Mouse (Mus musculus) intestine, embryonic 14.5 days (tissue): ENCODE measurements around the gene Ldlrad3. TPM values are rescaled to one million over a fixed set of nuclear protein-coding genes. Genes with fewer than 3 reads are reported as not detected.

Experiments
- ATAC-seq: fragments of 200-750 bp; cut with Nextera tagmentation; replicated peaks from 2 replicates; pipeline ENCODE4 v1.8.0; 2017; ENCODE audit warnings: low read depth, moderate number of reproducible peaks, moderate TSS enrichment, moderate library complexity; ENCODE audit not compliant: low FRiP score, low TSS enrichment
- DNase-seq: peaks from one replicate; pipeline ENCODE4 v3.0.0-alpha.2; 2018; ENCODE audit warnings: low spot score
- H3K27ac ChIP-seq: fragments of 300-500 bp; sonication (generic); 2 replicates; pipeline ENCODE4 v1.5.1; 2014; ENCODE audit warnings: low read depth, mild to moderate bottlenecking, control low read depth
- H3K27me3 ChIP-seq: fragments of 300-500 bp; sonication (generic); replicated peaks from 2 replicates; pipeline ENCODE4 v1.6.1; 2014; ENCODE audit warnings: low read length, control low read depth; ENCODE audit not compliant: control insufficient read depth, insufficient read depth
- H3K36me3 ChIP-seq: fragments of 300-500 bp; sonication (generic); 2 replicates; pipeline ENCODE4 v1.6.1; 2014; ENCODE audit warnings: low read length, control low read depth; ENCODE audit not compliant: control insufficient read depth, insufficient read depth
- H3K4me1 ChIP-seq: fragments of 300-500 bp; sonication (generic); replicated peaks from 2 replicates; pipeline ENCODE4 v1.6.1; 2014; ENCODE audit warnings: low read length, control low read depth, mixed read lengths; ENCODE audit not compliant: control insufficient read depth, insufficient read depth
- H3K4me2 ChIP-seq: fragments of 300-500 bp; sonication (generic); 2 replicates; pipeline ENCODE4 v1.6.1; 2014; ENCODE audit warnings: low read length
- H3K4me3 ChIP-seq: fragments of 300-500 bp; sonication (generic); 2 replicates; pipeline ENCODE4 v1.5.1; 2014; ENCODE audit warnings: low read depth, low read length, control low read depth, mixed read lengths
- H3K9ac ChIP-seq: fragments of 300-500 bp; sonication (generic); 2 replicates; pipeline ENCODE4 v1.6.1; 2014; ENCODE audit warnings: mild to moderate bottlenecking, low read length
- H3K9me3 ChIP-seq: fragments of 300-500 bp; sonication (generic); 2 replicates; pipeline ENCODE4 v1.6.1; 2016; ENCODE audit warnings: low read length, control low read depth; ENCODE audit not compliant: control insufficient read depth
- WGBS: fragments of 180-500 bp; shearing (Covaris S2); extraction: QIAGEN DNeasy Blood & Tissue Kit; methylation state at CpG from one replicate; pipeline ENCODE4 v1.1.7; 2014; 5-methylcytosine and 5-hydroxymethylcytosine counted together
- polyA plus RNA-seq: library from polyadenylated mRNA; unstranded; fragments of >200 nt; fragmentation: Nextera tagmentation; extraction: Ambion mirVana; gene quantifications from 2 replicates; pipeline ENCODE4 v1.2.1, GENCODE M21; 2014

The Ldlrad3 gene
- polyA plus RNA-seq, 1 experiment from 2014 or later, result 31.0 TPM

DNA sequence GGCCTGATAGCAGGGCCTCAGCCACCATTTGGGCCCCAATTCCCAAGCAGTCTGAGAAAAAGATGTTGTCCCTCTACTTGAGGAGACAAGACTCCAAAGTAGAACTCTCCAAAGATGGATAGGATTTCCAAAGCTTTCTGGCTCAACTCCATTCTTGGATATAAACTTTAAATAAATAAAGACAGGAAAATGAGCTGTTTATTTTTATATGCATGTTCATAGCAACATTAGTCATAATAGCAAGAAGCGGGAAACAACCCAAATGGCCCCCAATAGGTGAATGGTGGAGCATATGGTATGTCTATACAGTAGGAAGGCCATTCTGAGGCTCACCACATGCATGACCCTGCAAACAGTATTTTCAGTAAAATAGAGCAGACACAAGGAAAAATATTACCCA, 251.2 kb downstream of the Ldlrad3 start:
- 81% methylated on average over 1 of the region's 1 CpGs for WGBS
- Histone ChIP-seq H3K36me3 (no peaks in the 10 kb centered on the region), H3K27me3 (no peaks in the 10 kb centered on the region), H3K4me2 (no peak overlapping the region), H3K4me3 (no peak overlapping the region), H3K4me1 (peaks cover 3% of the 10 kb centered on the region; the same call in 1 of the 2 replicates), H3K27ac (no peak overlapping the region), H3K9me3 (no peaks in the 10 kb centered on the region), H3K9ac (no peak overlapping the region)
- ATAC-seq, result no peak
- DNase-seq, result no peak

DNA sequence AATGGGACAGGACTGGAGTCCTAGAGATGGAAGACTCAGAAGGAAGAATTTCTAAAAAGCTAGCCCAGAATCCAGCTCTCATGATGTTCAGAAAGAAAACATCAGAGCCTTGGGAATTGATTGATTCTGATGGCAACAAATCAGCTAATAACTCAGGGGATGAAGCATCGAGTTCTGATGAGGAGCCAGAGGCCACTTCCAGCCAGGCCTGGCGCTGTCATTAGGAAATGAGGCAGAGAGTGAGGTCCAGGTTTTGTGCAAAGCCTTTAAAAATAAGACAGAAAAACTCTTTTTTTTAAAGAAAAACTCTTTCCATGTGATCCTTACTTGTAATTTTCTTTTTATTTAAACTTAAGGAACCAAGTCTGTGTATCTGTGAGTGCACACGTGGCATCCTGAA, 252.9 kb downstream of the Ldlrad3 start:
- ATAC-seq, result no peak
- no peaks in the 10 kb centered on the region for H3K9me3 ChIP-seq
- H3K4me3 ChIP-seq, result no peak overlapping the region
- no peak overlapping the region for H3K27ac ChIP-seq
- 83% methylated on average over 3 of the region's 3 CpGs for WGBS
- no peak overlapping the region for H3K4me2 ChIP-seq
- no peak overlapping the region for H3K9ac ChIP-seq
- no peaks in the 10 kb centered on the region for H3K36me3 ChIP-seq
- peaks cover 3% of the 10 kb centered on the region; the same call in 1 of the 2 replicates for H3K4me1 ChIP-seq
- DNase-seq, result no peak
- H3K27me3 ChIP-seq, result no peaks in the 10 kb centered on the region

DNA sequence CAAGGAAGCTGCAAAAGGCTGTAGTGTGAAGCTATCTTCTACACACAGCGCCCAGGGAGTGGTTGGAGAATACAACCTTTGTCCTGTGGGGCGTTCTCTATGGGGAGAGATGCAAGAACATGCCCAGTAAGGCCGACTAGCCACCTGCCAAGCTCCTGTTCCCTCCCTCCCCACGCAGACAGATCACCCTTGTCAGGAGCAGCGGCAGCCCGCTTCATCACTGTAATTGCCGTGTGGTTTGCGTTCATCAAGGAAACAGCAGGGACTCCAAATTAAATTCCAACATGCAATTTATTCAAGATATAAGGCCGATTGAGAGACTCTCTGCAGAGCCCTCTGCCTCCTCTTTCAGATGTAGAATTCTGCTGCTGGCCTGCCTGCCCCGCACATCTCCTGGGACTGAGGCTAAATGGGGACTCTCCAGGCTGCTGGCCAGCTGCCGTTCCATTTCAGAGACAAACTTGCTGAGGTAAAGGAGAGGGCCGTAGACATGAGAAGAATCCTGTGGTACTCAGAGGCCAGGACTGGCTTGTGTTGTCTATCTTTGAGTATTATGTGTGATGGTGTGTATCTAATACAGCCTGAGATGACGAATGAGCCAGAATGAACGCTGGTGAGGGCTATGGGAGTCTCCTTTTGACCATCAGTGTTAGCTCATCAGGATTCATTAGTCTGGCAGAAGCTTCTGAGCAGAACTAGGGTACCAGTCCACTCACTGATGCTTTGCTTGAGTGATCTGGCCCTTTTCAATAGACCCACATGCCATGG, 253.8 kb downstream of the Ldlrad3 start:
- Histone ChIP-seq H3K4me2 (no peak overlapping the region), H3K4me3 (no peak overlapping the region), H3K9me3 (no peaks in the 10 kb centered on the region), H3K27ac (no peak overlapping the region; the same call in 1 of the 2 replicates), H3K36me3 (no peaks in the 10 kb centered on the region), H3K27me3 (no peaks in the 10 kb centered on the region), H3K9ac (no peak overlapping the region), H3K4me1 (peaks cover 3% of the 10 kb centered on the region; the same call in 1 of the 2 replicates)
- DNase-seq, result peak; percentile 54
- WGBS, result 73% methylated on average over 14 of the region's 14 CpGs
- peak; percentile 27; the same call in 1 of the 2 replicates for ATAC-seq

DNA sequence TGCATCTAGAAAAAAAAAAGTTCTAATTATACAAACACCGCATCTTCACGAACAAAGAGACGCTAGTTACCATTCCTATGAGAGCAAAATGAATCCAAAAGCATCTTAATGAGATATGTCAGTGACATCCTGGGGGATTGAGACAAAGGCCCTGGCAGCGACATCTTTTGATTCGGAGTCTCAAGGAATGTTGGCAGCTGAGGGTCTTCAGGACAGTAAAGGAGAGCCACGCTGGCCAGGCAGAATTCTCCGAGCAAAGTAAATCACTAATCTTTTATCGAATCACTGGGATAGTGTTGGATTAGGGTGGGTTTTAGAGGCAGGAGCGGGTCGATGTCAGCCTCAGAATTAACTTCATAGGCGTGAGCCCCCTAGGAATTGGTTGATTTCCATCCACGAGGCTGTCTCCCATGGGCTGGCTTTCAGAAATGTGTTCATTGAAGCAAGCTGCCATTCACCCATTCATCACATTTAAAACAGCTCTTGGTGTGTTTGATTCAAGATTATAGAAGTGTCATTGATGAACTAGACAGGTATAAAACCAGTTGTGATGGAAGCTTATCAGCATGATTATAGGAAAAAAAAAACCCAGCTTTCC, 260.5 kb downstream of the Ldlrad3 start:
- Histone ChIP-seq H3K36me3 (no peaks in the 10 kb centered on the region), H3K9me3 (no peaks in the 10 kb centered on the region), H3K9ac (no peak overlapping the region), H3K4me2 (no peak overlapping the region), H3K4me3 (no peak overlapping the region), H3K4me1 (0 out of 2 replicates have a peak, but pooled peaks cover 6% of the 10 kb centered on the region), H3K27me3 (no peaks in the 10 kb centered on the region), H3K27ac (no peak overlapping the region)
- ATAC-seq, result no peak
- no peak for DNase-seq
- WGBS, result 84% methylated on average over 12 of the region's 12 CpGs

DNA sequence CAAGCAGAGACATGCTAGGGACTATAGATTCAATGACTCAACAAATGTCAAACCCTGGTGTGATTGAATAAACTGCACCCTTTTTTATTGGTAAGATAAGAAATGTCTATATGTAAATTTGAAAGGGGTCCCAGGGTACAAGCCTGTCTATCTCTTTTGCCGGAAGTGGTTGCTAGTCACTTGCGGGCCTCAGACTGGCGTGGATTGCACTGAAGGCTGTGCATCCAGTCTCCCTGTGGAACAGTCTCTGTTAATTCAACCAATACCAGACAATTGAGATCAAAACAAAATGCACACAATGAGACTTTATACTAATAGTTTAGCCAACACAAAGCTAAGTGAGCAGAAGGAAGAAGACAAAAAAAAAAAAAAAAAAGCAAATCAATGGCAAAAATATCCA, 261.0 kb downstream of the Ldlrad3 start:
- ATAC-seq, result no peak
- Histone ChIP-seq H3K9ac (no peak overlapping the region), H3K27ac (no peak overlapping the region), H3K9me3 (no peaks in the 10 kb centered on the region), H3K4me1 (0 out of 2 replicates have a peak, but pooled peaks cover 6% of the 10 kb centered on the region), H3K36me3 (no peaks in the 10 kb centered on the region), H3K27me3 (no peaks in the 10 kb centered on the region), H3K4me3 (no peak overlapping the region), H3K4me2 (no peak overlapping the region)
- no peak for DNase-seq
- WGBS, result 77% methylated on average over 3 of the region's 3 CpGs

DNA sequence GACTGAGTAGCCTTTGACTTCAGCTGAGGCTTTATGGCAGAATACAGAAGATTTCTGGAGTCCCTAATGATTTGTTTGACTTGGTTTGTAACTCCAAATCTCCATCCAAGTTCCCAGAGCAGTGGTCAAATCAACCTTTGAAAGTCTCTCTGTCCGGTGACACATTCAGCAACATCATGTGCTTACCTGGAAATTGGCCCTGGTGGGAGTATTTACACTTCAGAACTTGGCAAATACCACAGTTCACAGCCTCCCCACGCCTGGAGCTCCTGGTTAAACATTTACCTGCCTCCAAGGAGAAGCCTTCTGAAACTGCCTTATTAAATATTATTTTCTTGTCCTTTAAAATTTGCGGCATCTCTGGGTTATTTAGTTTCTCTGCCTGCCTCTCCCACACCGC, 263.0 kb downstream of the Ldlrad3 start:
- no peak for DNase-seq
- Histone ChIP-seq H3K27ac (no peak overlapping the region), H3K4me2 (no peak overlapping the region), H3K4me3 (no peak overlapping the region), H3K27me3 (no peaks in the 10 kb centered on the region), H3K9me3 (no peaks in the 10 kb centered on the region), H3K9ac (no peak overlapping the region), H3K36me3 (no peaks in the 10 kb centered on the region), H3K4me1 (0 out of 2 replicates have a peak, but pooled peaks cover 6% of the 10 kb centered on the region)
- WGBS, result 66% methylated on average over 4 of the region's 4 CpGs
- ATAC-seq, result peak; percentile 69; the same call in 1 of the 2 replicates

DNA sequence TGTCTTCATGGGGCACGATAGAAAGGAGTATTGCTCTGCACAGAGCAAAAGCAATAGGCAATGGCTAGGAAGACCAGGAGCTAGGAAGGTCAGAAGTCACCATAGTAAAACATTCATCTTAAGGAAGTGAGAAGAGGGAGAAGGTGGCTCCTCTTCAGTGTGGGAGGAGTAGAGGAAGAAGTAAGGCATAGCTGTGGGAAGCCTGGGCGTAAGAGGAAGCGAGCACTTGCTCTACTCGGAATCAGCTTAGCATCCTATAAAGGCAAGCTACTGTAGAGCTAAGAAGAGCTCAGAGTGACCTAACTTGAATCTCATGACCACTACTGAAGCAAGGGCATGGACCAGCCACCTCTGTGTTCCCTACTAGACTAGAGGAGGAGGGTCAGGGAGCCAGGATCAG, 263.9 kb downstream of the Ldlrad3 start:
- Histone ChIP-seq H3K4me1 (0 out of 2 replicates have a peak, but pooled peaks cover 6% of the 10 kb centered on the region), H3K36me3 (no peaks in the 10 kb centered on the region), H3K9ac (no peak overlapping the region), H3K9me3 (no peaks in the 10 kb centered on the region), H3K4me2 (no peak overlapping the region), H3K4me3 (no peak overlapping the region), H3K27ac (no peak overlapping the region), H3K27me3 (no peaks in the 10 kb centered on the region)
- ATAC-seq (no peak), DNase-seq (no peak)
- 86% methylated on average over 4 of the region's 4 CpGs for whole genome bisulfite sequencing

DNA sequence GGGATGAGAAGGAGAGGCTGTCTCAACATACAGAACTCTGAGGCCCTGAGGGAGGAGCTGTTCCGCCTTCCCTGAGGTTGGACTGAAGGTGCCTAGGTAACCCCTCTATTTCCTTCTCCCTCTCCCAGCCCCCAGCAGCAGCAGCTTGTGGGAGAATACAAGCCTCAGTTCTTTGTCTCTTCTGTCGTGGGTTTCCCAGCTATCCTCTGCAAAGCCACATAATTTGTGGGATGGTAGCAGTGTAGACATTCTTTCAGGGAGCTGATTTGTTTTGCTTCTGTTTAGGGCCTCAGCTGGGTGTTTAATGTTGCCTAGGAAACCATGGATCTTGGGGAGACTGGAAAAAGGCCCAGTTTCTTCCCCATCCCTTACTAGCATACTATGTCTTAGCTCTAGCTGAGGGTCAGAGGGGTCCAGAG, 266.0 kb downstream of the Ldlrad3 start:
- Histone ChIP-seq H3K27ac (no peak overlapping the region), H3K4me3 (no peak overlapping the region), H3K9me3 (no peaks in the 10 kb centered on the region), H3K4me2 (no peak overlapping the region), H3K27me3 (no peaks in the 10 kb centered on the region), H3K4me1 (0 out of 2 replicates have a peak, but pooled peaks cover 6% of the 10 kb centered on the region), H3K9ac (no peak overlapping the region), H3K36me3 (no peaks in the 10 kb centered on the region)
- whole genome bisulfite sequencing, result 53% methylated on average over 2 of the region's 2 CpGs
- ATAC-seq (no peak), DNase-seq (no peak)
